Mouse (Mus musculus) forebrain, embryonic 14.5 days (tissue): ENCODE results near the gene Rasl11a. TPM values are rescaled to one million over a fixed set of nuclear protein-coding genes. Genes with fewer than 3 reads are reported as not detected.

Experiments
- ATAC-seq: fragments of 200-750 bp; cut with Nextera tagmentation; 2 replicates; pipeline ENCODE4 v1.8.0; 2017; ENCODE audit warnings: mild to moderate bottlenecking, moderate library complexity
- DNase-seq: peaks from one replicate; pipeline ENCODE4 v3.0.0-alpha.2; 2015; ENCODE audit warnings: low spot score
- H3K27ac ChIP-seq: fragments of 300-500 bp; sonication (generic); 2 replicates; pipeline ENCODE4 v1.5.1; 2014; ENCODE audit warnings: low read depth, mild to moderate bottlenecking, control low read depth, low read length, moderate library complexity
- H3K27me3 ChIP-seq: fragments of 300-500 bp; sonication (generic); replicated peaks from 2 replicates; pipeline ENCODE4 v1.6.1; 2014; ENCODE audit warnings: low read length, control low read depth, mixed read lengths; ENCODE audit not compliant: control insufficient read depth, insufficient read depth
- H3K36me3 ChIP-seq: fragments of 300-500 bp; sonication (generic); 2 replicates; pipeline ENCODE4 v1.6.1; 2014; ENCODE audit warnings: low read length, control low read depth; ENCODE audit not compliant: control insufficient read depth, insufficient read depth
- H3K4me1 ChIP-seq: fragments of 300-500 bp; sonication (generic); 2 replicates; pipeline ENCODE4 v1.6.1; 2014; ENCODE audit warnings: antibody characterized with exemption, low read length, control low read depth; ENCODE audit not compliant: control insufficient read depth, insufficient read depth
- H3K4me2 ChIP-seq: fragments of 300-500 bp; sonication (generic); 2 replicates; pipeline ENCODE4 v1.6.1; 2014; ENCODE audit warnings: mild to moderate bottlenecking, control low read depth, low read length
- H3K4me3 ChIP-seq: fragments of 300-500 bp; sonication (generic); 2 replicates; pipeline ENCODE4 v1.5.1; 2014; ENCODE audit warnings: low read depth, low read length, control low read depth
- H3K9ac ChIP-seq: fragments of 300-500 bp; sonication (generic); 2 replicates; pipeline ENCODE4 v1.6.1; 2014; ENCODE audit warnings: mild to moderate bottlenecking, low read length, control low read depth, moderate library complexity
- H3K9me3 ChIP-seq: fragments of 300-500 bp; sonication (generic); replicated peaks from 2 replicates; pipeline ENCODE4 v1.6.1; 2016; ENCODE audit warnings: low read length, control low read depth, mixed read lengths; ENCODE audit not compliant: control insufficient read depth
- WGBS: fragments of 180-500 bp; shearing (Covaris S2); extraction: QIAGEN DNeasy Blood & Tissue Kit; methylation state at CpG from one replicate; pipeline ENCODE4 v1.1.7; 2014; 5-methylcytosine and 5-hydroxymethylcytosine counted together
- polyA plus RNA-seq: library from polyadenylated mRNA; unstranded; fragments of >200 nt; fragmentation: Nextera tagmentation; extraction: Ambion mirVana; gene quantifications from 2 replicates; pipeline ENCODE4 v1.2.1, GENCODE M21; 2014

Gene Rasl11a
- polyA plus RNA-seq, 1 experiment from 2014 or later, result 6.4 TPM

- H3K27me3 ChIP-seq, result no peaks in the 10 kb centered on the region
- H3K9me3 ChIP-seq, result no peaks in the 10 kb centered on the region
- H3K36me3 ChIP-seq, result no peaks in the 10 kb centered on the region
- 78% methylated on average over 8 of the region's 8 CpGs for WGBS
- no peaks in the 10 kb centered on the region for H3K4me1 ChIP-seq
- ATAC-seq (no peak), DNase-seq (no peak)
- H3K4me2 ChIP-seq, result no peak overlapping the region
- H3K9ac ChIP-seq, result no peak overlapping the region
- no peak overlapping the region for H3K4me3 ChIP-seq
- H3K27ac ChIP-seq, result no peak overlapping the region
Measured at GRCm38 (mm10) chr5:146818906-146819623, 25.8 kb upstream of the Rasl11a start.

- 84% methylated on average over 5 of the region's 5 CpGs for WGBS
- ATAC-seq, result no peak
- H3K4me1 ChIP-seq, result no peaks in the 10 kb centered on the region
Measured at GRCm38 (mm10) chr5:146823005-146823404, 21.9 kb upstream of the Rasl11a start.

GRCm38 (mm10) chr5:146829528-146829927, 15.3 kb upstream of the Rasl11a start:
- Histone ChIP-seq H3K27ac (no peak overlapping the region), H3K36me3 (peaks cover 3% of the 10 kb centered on the region), H3K4me1 (peaks cover 12% of the 10 kb centered on the region; the same call in 1 of the 2 replicates), H3K27me3 (no peaks in the 10 kb centered on the region), H3K4me2 (no peak overlapping the region), H3K9ac (no peak overlapping the region), H3K9me3 (no peaks in the 10 kb centered on the region), H3K4me3 (no peak overlapping the region)
- ATAC-seq (no peak), DNase-seq (no peak)
- 51% methylated on average over 8 of the region's 8 CpGs for WGBS

More at GRCm38 (mm10) chr5:146823005-146823404, 21.9 kb upstream of the Rasl11a start:
- no peaks in the 10 kb centered on the region for H3K27me3 ChIP-seq
- H3K9me3 ChIP-seq, result no peaks in the 10 kb centered on the region
- no peak for DNase-seq
- H3K4me2 ChIP-seq, result no peak overlapping the region
- no peak overlapping the region for H3K9ac ChIP-seq
- no peaks in the 10 kb centered on the region for H3K36me3 ChIP-seq
- no peak overlapping the region for H3K27ac ChIP-seq
- H3K4me3 ChIP-seq, result no peak overlapping the region

GRCm38 (mm10) chr5:146832435-146832768, 12.5 kb upstream of the Rasl11a start:
- Histone ChIP-seq H3K27me3 (no peaks in the 10 kb centered on the region), H3K9me3 (no peaks in the 10 kb centered on the region), H3K9ac (peak overlapping the region; percentile 96), H3K4me2 (peak overlapping the region; percentile 85), H3K36me3 (peaks cover 32% of the 10 kb centered on the region), H3K4me1 (peaks cover 12% of the 10 kb centered on the region; the same call in 1 of the 2 replicates), H3K27ac (peak overlapping the region; percentile 86), H3K4me3 (peak overlapping the region; percentile 94)
- ATAC-seq (no peak), DNase-seq (no peak)
- 50% methylated on average over 7 of the region's 7 CpGs for WGBS

GRCm38 (mm10) chr5:146832769-146833448, 12.0 kb upstream of the Rasl11a start, which contains the start of gene Rpl21:
Gene Rpl21 (plus strand): TSS chr5:146832890.
- peak; percentile 97 for DNase-seq
- H3K4me3 ChIP-seq, result peak within 1 kb of the TSS; percentile 94
- under 1% methylated on average over 60 of the region's 60 CpGs for WGBS

GRCm38 (mm10) chr5:146833673-146834201, 11.1 kb upstream of the Rasl11a start:
- Histone ChIP-seq H3K4me3 (peak overlapping the region; percentile 94), H3K36me3 (peaks cover 45% of the 10 kb centered on the region), H3K4me2 (peak overlapping the region; percentile 85), H3K4me1 (peaks cover 12% of the 10 kb centered on the region; the same call in 1 of the 2 replicates), H3K9ac (peak overlapping the region; percentile 96), H3K9me3 (no peaks in the 10 kb centered on the region), H3K27ac (no peak overlapping the region), H3K27me3 (no peaks in the 10 kb centered on the region)
- 24% methylated on average over 8 of the region's 8 CpGs for WGBS
- no peak for ATAC-seq
- no peak for DNase-seq

More at GRCm38 (mm10) chr5:146832769-146833448, 12.0 kb upstream of the Rasl11a start, which contains the start of gene Rpl21:
- H3K4me1 ChIP-seq, result peaks cover 12% of the 10 kb centered on the region; the same call in 1 of the 2 replicates
- peak within 1 kb of the TSS; percentile 96 for H3K9ac ChIP-seq
- peak; percentile 99 for ATAC-seq
- no peaks in the 10 kb centered on the region for H3K9me3 ChIP-seq
- peak within 1 kb of the TSS; percentile 86 for H3K27ac ChIP-seq
- H3K36me3 ChIP-seq, result peaks cover 37% of the 10 kb centered on the region
- peak within 1 kb of the TSS; percentile 85 for H3K4me2 ChIP-seq
- no peaks in the 10 kb centered on the region for H3K27me3 ChIP-seq

GRCm38 (mm10) chr5:146834959-146835358, 9.9 kb upstream of the Rasl11a start:
- no peaks in the 10 kb centered on the region for H3K27me3 ChIP-seq
- H3K4me2 ChIP-seq, result no peak overlapping the region
- DNase-seq, result no peak
- H3K4me1 ChIP-seq, result peaks cover 12% of the 10 kb centered on the region; the same call in 1 of the 2 replicates
- H3K9ac ChIP-seq, result peak overlapping the region; percentile 96; the same call in 1 of the 2 replicates
- H3K4me3 ChIP-seq, result no peak overlapping the region
- H3K9me3 ChIP-seq, result no peaks in the 10 kb centered on the region
- no peak for ATAC-seq
- WGBS, result 89% methylated on average over 8 of the region's 8 CpGs
- H3K36me3 ChIP-seq, result peaks cover 54% of the 10 kb centered on the region
- H3K27ac ChIP-seq, result no peak overlapping the region

- Histone ChIP-seq H3K27me3 (no peaks in the 10 kb centered on the region), H3K4me3 (no peak overlapping the region), H3K4me1 (peaks cover 8% of the 10 kb centered on the region; the same call in 1 of the 2 replicates), H3K27ac (no peak overlapping the region), H3K9ac (no peak overlapping the region), H3K36me3 (peaks cover 54% of the 10 kb centered on the region), H3K4me2 (no peak overlapping the region), H3K9me3 (no peaks in the 10 kb centered on the region)
- ATAC-seq, result no peak
- 70% methylated on average over 7 of the region's 7 CpGs for WGBS
- DNase-seq, result no peak
Measured at GRCm38 (mm10) chr5:146837967-146838720, 6.7 kb upstream of the Rasl11a start.
